Mouse (Mus musculus) frontal cortex, postnatal 36 days (tissue): ENCODE data around the gene Tmem126a.

ENCODE experiments used
- DNase-seq, 2 experiments: peaks; one replicate each; pipeline ENCODE4 v3.0.0; 2022; ENCODE audit warnings: low spot score in 2 of 2

The Tmem126a gene

GRCm38 (mm10) chr7:90456845-90457468 lies at the start of gene Tmem126a:
Gene Tmem126a (minus strand): TSS chr7:90457229.
- DNase-seq, result peak; percentile 81 to 88

GRCm38 (mm10) chr7:90482607-90483006 lies 25.6 kb upstream of the Tmem126a start:
- no peak for DNase-seq

DNA sequence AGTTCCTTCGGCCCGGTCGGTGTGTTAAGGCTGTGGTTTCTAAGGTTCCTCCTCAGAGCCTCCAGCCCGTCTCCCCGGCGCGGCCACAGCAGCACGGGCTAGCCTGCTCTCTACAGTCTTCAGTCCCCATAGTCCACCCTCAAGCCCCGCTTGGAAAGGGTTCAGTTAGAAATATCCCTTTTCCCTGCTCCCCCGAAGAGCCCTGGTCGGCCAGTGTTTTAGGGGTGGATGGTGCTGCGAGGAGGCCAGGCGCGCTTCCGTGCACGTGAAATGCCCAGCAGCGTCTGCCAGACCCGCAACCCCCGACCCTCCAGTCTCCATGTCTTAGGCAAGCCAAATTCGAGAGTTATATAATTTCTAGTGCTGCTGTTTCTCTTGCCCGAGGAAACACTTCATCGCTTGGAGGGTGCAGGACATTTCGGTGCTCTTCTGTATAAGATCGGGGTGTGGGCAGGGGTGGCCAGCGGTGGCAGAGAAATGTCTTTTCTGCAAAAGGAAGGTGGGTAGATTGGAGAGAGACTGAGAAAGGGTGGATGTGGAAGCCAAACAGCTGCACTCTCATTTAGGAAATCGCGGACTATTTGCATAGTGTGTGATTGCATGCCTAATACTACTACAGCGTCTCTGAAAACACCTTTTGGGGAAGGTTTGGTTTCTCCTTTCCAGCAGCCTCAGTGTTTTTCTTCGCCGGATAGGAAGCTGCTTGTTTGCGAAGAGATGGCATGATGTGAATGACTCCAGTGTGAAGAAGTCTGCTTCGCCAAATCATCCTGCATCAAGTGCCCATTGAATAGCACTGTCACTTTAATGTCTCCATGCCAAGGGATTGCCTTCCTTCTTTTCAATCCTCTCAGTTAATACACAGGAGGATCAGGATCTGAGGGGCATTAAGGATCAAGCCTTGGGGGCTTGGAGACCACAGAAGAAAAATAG lies 19.6 kb upstream of the Tmem126a start, which contains the start of gene Dlg2:
TSS of gene Dlg2 (plus strand) at position 360 of the 933 bp plus-strand sequence.
- DNase-seq, result peak; percentile 61 to 68

DNA sequence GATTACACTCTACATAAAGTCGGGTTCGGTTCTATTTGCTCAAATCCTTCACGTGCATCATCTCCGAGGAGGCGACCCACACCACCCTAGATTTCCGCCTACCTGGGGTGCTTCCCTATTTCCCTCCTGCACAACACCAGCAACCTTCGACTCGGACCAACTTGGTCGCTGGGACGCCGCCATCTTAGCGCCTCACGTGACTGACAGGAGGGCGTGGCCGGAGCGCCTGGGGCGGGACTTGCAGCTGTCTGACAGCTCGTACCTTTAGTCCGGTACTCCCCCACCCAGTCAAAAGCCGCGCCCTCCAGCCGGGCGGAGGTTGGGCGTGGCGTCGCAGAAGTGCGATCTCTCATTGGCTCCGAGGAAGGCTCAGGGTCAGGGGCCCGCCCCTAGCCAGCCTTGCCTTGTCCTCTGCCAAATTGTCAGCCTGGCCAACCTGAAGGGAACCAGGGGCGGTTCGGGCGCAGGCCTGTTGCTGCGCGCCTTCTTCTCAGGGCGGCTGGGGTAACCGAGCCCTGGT lies 18.8 kb upstream of the Tmem126a start, which contains the start of gene Tmem126b:
TSS of gene Tmem126b (minus strand) at position 209 of the 520 bp plus-strand sequence.
- DNase-seq, result peak; percentile 99

GRCm38 (mm10) chr7:90473511-90473910 lies 16.5 kb upstream of the Tmem126a start:
- no peak for DNase-seq

- no peak for DNase-seq
These were observed 4.4 kb upstream of the Tmem126a start for GRCm38 (mm10) chr7:90461441-90461840.

- no peak for DNase-seq
These were observed 3.9 kb upstream of the Tmem126a start for GRCm38 (mm10) chr7:90460930-90461329.

- no peak for DNase-seq
These were observed 3.3 kb upstream of the Tmem126a start for GRCm38 (mm10) chr7:90460330-90460729.

DNA sequence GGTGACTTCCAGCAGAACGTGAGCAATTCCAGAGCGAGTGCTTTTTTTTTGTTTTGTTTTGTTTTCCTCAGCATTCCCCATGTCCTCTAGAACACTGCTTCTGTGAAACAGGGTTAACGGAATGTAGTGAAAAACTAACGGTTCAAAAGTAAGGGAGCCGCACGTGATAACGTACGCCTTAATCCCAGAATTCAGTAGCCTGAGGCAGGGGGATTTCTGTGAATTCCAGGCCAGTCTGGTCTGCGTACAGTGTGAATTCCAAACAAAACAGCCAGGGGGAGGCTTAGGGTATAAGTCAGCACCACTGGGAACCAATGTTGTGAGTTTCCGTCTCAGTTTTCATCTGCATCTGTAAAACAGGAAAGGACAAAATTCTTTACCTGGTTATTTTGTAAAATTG lies 488 bp upstream of the Tmem126a start:
- peak in 1 of 2 experiments; percentile 19 for DNase-seq

- DNase-seq, result no peak
These were observed 732 bp downstream of the Tmem126a start for GRCm38 (mm10) chr7:90456149-90456844.

GRCm38 (mm10) chr7:90444206-90444605 lies 12.8 kb downstream of the Tmem126a start:
- DNase-seq, result no peak

DNA sequence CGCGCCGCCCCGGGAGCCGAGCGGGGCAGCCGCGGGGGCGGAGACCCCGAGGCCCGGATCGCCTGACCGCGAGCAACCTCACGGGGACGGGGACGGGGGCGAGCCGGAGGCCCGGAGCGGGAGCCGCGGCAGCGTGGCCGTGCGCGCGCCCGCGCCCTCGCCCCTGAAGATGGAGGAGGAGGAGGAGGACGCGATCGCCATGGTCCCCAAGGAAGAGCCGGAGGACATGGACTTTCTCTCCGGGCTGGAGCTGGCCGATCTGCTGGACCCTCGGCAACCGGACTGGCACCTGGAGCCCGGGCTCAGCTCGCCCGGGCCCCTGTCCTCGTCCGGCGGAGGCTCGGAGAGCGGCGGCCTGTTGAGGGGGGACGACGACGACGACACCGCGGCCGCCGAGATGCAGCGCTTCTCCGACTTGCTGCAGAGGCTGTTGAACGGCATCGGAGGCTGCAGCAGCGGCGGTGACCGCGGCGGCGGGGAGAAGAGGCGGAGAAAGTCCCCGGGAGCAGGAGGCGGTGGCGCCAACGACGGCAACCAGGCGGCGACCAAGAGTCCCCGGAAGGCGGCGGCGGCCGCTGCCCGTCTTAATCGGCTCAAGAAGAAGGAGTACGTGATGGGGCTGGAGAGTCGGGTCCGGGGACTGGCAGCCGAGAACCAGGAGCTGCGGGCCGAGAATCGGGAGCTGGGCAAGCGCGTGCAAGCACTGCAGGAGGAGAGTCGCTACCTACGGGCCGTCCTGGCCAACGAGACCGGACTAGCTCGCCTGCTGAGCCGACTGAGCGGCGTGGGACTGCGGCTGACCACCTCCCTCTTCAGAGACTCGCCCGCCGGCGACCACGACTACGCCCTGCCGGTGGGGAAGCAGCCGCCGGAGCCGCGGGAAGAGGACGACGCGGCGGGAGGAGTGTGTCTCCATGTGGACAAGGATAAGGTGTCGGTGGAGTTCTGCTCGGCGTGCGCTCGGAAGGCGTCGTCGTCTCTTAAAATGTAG lies 13.6 kb downstream of the Tmem126a start:
- peak; percentile 69 for DNase-seq

- DNase-seq, result peak; percentile 93 to 97
These were observed 14.4 kb downstream of the Tmem126a start, which contains the start of gene Crebzf for GRCm38 (mm10) chr7:90442518-90443080. Gene Crebzf (plus strand): TSS chr7:90442729.

DNA sequence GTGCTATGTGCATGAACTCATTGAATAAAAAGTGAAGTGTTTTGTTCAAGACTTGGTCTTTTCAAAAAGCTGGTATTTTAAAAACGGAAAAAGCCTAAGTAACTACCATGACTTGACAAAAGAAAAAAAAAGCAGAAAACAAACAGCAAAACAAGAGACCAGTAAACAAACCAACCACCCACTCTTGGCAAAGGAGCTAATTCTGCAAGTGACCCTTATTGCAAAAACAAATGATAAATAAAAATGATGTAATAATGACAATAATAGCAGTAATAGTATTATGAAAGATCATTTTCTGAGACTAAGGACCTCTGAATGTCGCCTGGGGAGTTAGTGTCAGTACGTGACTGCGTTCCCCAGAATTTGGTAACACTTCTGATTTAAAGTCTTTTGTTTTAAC lies 15.0 kb downstream of the Tmem126a start:
- no peak for DNase-seq

DNA sequence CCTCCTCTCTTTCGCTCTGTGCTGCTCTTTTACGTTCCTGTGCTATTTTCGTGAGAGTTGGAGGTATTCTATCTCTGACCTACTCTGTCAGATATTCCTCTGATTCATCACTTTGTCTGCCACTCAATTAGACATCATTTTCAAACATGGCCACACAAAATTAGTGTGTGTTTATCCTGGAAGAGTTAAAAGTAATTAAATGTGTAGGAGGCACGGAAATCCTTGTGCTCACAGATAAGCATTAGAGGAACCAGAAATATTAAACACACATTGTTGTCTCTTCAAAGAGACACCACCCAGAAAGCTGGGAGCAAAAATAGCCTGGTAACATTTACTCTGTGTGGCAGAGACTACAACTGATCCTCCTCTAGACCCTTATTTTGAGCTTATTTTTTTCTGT lies 17.0 kb downstream of the Tmem126a start:
- DNase-seq, result no peak

DNA sequence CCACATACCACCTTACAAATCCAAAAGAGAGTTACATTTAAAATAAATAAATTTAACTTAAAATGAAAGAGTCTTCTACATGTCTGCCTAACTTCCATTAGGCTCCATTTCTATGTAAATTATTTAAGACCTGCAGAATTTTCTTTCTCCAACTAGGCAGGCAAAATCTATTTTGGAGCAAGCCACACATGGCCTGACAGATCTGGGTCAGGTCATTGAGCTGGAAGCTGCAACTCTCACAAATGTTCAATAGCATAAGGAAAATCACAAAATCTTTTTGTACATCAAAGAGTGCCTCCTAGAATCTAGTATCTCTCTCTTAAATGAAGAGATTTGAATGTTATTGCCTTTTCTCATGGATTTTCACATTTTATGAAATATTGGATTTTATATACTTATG lies 24.8 kb downstream of the Tmem126a start:
- DNase-seq, result no peak

DNA sequence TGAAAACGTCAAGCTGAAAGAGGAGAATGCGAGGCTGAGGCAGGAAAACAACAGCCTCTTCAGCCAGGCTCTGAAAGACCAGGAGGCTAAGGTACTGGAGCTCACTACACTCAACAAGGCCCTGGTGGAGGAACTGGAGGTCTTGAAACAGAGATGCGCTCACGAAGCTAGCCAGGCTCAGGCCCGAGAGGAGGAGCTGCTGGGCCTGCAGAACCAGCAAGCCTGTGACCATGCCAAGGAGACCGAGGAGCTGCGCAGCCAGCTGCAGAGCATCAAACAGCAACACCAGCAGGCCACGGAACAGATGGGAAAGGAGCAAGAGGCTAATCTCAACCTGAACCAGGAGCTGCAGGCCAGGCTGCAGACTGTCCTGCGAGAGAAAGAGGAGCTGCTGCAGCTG lies 30.0 kb downstream of the Tmem126a start:
- DNase-seq, result no peak

DNA sequence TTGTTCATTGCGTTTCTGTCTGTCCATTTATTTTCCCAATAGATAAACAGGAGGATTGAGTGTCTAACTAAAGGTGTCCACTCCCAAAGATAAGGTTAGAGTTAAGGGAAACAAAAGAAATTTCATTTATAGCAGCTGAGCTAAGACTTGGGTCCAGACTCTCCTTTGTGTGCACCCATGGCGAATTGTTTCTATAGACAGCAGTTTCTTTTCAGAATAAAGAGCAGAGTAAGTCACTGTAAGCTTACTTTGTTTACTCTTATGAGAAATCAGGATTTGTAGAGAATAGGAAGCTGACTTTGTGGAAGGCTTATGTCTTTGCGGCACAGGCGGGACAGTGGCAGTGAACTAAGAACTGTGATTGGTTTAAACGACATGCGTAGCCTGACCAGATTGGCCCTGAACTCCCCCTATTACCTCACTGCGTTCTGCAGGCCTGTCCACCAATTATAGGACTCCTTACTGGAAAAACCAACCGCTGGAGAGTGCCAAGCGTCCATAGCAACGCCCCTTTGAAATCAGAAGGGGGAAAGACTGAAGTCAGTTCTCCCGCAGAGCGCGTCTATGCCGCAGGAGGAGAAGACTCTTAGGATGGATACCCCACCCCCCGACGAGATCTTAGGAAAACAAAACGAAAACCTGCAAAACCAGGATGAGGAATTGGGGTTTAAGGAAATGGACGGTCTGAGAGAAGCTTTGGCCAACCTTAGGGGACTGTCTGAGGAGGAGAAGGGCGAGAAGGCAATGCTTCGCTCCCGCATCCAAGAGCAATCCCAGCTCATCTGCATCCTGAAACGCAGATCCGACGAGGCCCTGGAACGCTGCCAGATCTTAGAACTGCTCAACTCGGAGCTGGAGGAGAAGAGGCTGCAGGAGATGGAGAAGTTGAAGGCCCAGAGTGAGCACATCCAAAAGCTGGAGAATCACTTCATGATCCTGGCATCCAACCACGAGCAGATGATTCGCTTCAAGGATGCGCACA lies 30.7 kb downstream of the Tmem126a start, which contains the start of gene Ccdc89:
TSS of gene Ccdc89 (plus strand) at position 558 of the 982 bp plus-strand sequence.
- DNase-seq, result peak; percentile 76 to 81

DNA sequence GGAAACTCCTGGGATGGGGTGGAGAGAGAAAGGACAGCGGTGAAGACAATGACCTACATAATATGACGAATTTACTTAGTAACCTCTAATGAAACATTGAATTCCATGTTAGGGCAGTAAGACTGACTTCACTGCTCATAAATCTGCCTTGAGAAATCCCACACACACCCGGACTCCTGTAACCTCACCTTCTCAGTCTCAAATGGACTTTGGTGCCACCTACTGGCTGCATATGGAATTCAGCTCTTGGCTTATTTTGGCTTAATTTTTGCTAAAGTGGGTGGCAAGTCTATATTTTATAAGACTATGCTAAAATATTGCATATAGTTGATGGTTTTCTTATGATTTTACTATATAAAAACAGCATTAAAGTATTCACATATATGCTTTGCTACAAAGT lies 47.1 kb downstream of the Tmem126a start:
- DNase-seq, result peak; percentile 65 to 73
